Mouse (Mus musculus): Measurements from ENCODE around the gene Gm10382.
"Not testable (repeated sequence)": the region's sequence is repeated elsewhere in the genome, so short reads cannot be mapped to it uniquely, and the experiment has no call there.

Gene Gm10382

GRCm38 (mm10) chr5:125393622-125394603 is 4.8 kb downstream of the Gm10382 start:
- DNase-seq, result peak; percentile 74

GRCm38 (mm10) chr5:125395008-125395407 is 5.9 kb downstream of the Gm10382 start:
- DNase-seq, result no peak

GRCm38 (mm10) chr5:125400903-125401302 is 11.8 kb downstream of the Gm10382 start:
- DNase-seq, result no peak

GRCm38 (mm10) chr5:125402476-125402875 is 13.4 kb downstream of the Gm10382 start:
- no peak for DNase-seq

GRCm38 (mm10) chr5:125402991-125403390 is 13.9 kb downstream of the Gm10382 start:
- no peak for DNase-seq

GRCm38 (mm10) chr5:125403481-125404465 is 14.7 kb downstream of the Gm10382 start:
- peak; percentile 76 for DNase-seq

GRCm38 (mm10) chr5:125404536-125404902 is 15.4 kb downstream of the Gm10382 start:
- DNase-seq, result no peak

- DNase-seq, result peak; percentile 63
Measured at GRCm38 (mm10) chr5:125404903-125405545, 15.9 kb downstream of the Gm10382 start.

GRCm38 (mm10) chr5:125405546-125406248 is 16.6 kb downstream of the Gm10382 start:
- DNase-seq, result peak; percentile 83

GRCm38 (mm10) chr5:125406322-125407016 is 17.3 kb downstream of the Gm10382 start:
- DNase-seq, result peak; percentile 62

- DNase-seq, result no peak
Measured at GRCm38 (mm10) chr5:125407020-125407830, 18.1 kb downstream of the Gm10382 start.

GRCm38 (mm10) chr5:125407910-125408575 is 18.9 kb downstream of the Gm10382 start:
- DNase-seq, result no peak

GRCm38 (mm10) chr5:125408842-125409241 is 19.7 kb downstream of the Gm10382 start:
- DNase-seq, result peak; percentile 87

GRCm38 (mm10) chr5:125409348-125410090 is 20.4 kb downstream of the Gm10382 start:
- no peak for DNase-seq

- no peak for DNase-seq
Measured at GRCm38 (mm10) chr5:125411972-125412530, 22.9 kb downstream of the Gm10382 start.

GRCm38 (mm10) chr5:125412536-125412935 is 23.4 kb downstream of the Gm10382 start:
- not testable (repeated sequence) for DNase-seq

- no peak for DNase-seq
Measured at GRCm38 (mm10) chr5:125413763-125414162, 24.6 kb downstream of the Gm10382 start.

GRCm38 (mm10) chr5:125416183-125416582 is 27.1 kb downstream of the Gm10382 start:
- no peak for DNase-seq

- no peak for DNase-seq
Measured at GRCm38 (mm10) chr5:125418636-125419035, 29.5 kb downstream of the Gm10382 start.

All from right cerebral cortex, adult 18-20 months (tissue).